Mouse (Mus musculus): Measurements from ENCODE around the gene Slc25a23. TPM values are rescaled to one million over a fixed set of nuclear protein-coding genes. Genes with fewer than 3 reads are reported as not detected.

Gene Slc25a23
- polyA plus RNA-seq, 1 experiment from 2014 or later: 9.1 TPM

Other genes with a start within 250 kb of the Slc25a23 start
- gene Rfx2, start 228.8 kb downstream of the Slc25a23 start, polyA plus RNA-seq (2015; fragmentation: Nextera tagmentation; extraction: Ambion mirVana): 4.5 and 5.2 TPM in 2 replicates
- gene Acsbg2, start 185.4 kb downstream of the Slc25a23 start, polyA plus RNA-seq (2015; fragmentation: Nextera tagmentation; extraction: Ambion mirVana): not detected in 2 replicates
- gene 1700061G19Rik, start 184.4 kb downstream of the Slc25a23 start, polyA plus RNA-seq (2015; fragmentation: Nextera tagmentation; extraction: Ambion mirVana): 0.34 and 0.42 TPM in 2 replicates
- gene Mllt1, start 124.4 kb downstream of the Slc25a23 start, polyA plus RNA-seq (2015; fragmentation: Nextera tagmentation; extraction: Ambion mirVana): 65.4 and 71.0 TPM in 2 replicates
- 0.17 and 0.25 TPM in 2 replicates for gene Acer1, start 77.7 kb downstream of the Slc25a23 start, polyA plus RNA-seq (2015; fragmentation: Nextera tagmentation; extraction: Ambion mirVana)
- gene Clpp, start 69.6 kb downstream of the Slc25a23 start, polyA plus RNA-seq (2015; fragmentation: Nextera tagmentation; extraction: Ambion mirVana): 149 and 160 TPM in 2 replicates
- gene Alkbh7, start 62.5 kb downstream of the Slc25a23 start, polyA plus RNA-seq (2015; fragmentation: Nextera tagmentation; extraction: Ambion mirVana): 36.2 and 42.0 TPM in 2 replicates
- 0.87 TPM in 1 of 2 replicates, not detected in the other for gene Pspn, start 59.8 kb downstream of the Slc25a23 start, polyA plus RNA-seq (2015; fragmentation: Nextera tagmentation; extraction: Ambion mirVana)
- gene Gtf2f1, start 48.6 kb downstream of the Slc25a23 start, polyA plus RNA-seq (2015; fragmentation: Nextera tagmentation; extraction: Ambion mirVana): 65.5 and 71.3 TPM in 2 replicates
- 0.24 and 0.59 TPM in 2 replicates for gene Gm17949, start 48.4 kb downstream of the Slc25a23 start, polyA plus RNA-seq (2015; fragmentation: Nextera tagmentation; extraction: Ambion mirVana)
- 45.7 and 49.8 TPM in 2 replicates for gene Khsrp, start 28.3 kb downstream of the Slc25a23 start, polyA plus RNA-seq (2015; fragmentation: Nextera tagmentation; extraction: Ambion mirVana)
- gene Slc25a41, start 18.2 kb downstream of the Slc25a23 start, polyA plus RNA-seq (2015; fragmentation: Nextera tagmentation; extraction: Ambion mirVana): not detected in 2 replicates
- 7.3 and 7.9 TPM in 2 replicates for gene Crb3, start 758 bp downstream of the Slc25a23 start, polyA plus RNA-seq (2015; fragmentation: Nextera tagmentation; extraction: Ambion mirVana)
- gene Dennd1c, start 18.7 kb upstream of the Slc25a23 start, polyA plus RNA-seq (2015; fragmentation: Nextera tagmentation; extraction: Ambion mirVana): 1.6 and 2.4 TPM in 2 replicates
- 9.4 and 10.3 TPM in 2 replicates for gene Tubb4a, start 27.9 kb upstream of the Slc25a23 start, polyA plus RNA-seq (2015; fragmentation: Nextera tagmentation; extraction: Ambion mirVana)
- gene Tnfsf9, start 45.5 kb upstream of the Slc25a23 start, polyA plus RNA-seq (2015; fragmentation: Nextera tagmentation; extraction: Ambion mirVana): 7.9 and 8.2 TPM in 2 replicates
- gene Cd70, start 89.9 kb upstream of the Slc25a23 start, polyA plus RNA-seq (2015; fragmentation: Nextera tagmentation; extraction: Ambion mirVana): not detected in 2 replicates
- gene Tnfsf14, start 134.3 kb upstream of the Slc25a23 start, polyA plus RNA-seq (2015; fragmentation: Nextera tagmentation; extraction: Ambion mirVana): 0.18 TPM in 1 of 2 replicates, not detected in the other
- 0.13 and 4.8 TPM in 2 replicates for gene C3, start 168.3 kb upstream of the Slc25a23 start, polyA plus RNA-seq (2015; fragmentation: Nextera tagmentation; extraction: Ambion mirVana)
- 31.6 and 33.1 TPM in 2 replicates for gene Gpr108, start 188.6 kb upstream of the Slc25a23 start, polyA plus RNA-seq (2015; fragmentation: Nextera tagmentation; extraction: Ambion mirVana)
- 38.1 and 41.5 TPM in 2 replicates for gene Trip10, start 189.6 kb upstream of the Slc25a23 start, polyA plus RNA-seq (2015; fragmentation: Nextera tagmentation; extraction: Ambion mirVana)
- 2.6 and 2.9 TPM in 2 replicates for gene Vav1, start 219.2 kb upstream of the Slc25a23 start, polyA plus RNA-seq (2015; fragmentation: Nextera tagmentation; extraction: Ambion mirVana)

All from embryonic facial prominence, embryonic 13.5 days (tissue).